Mouse (Mus musculus) testis, postnatal 14 days (tissue): ENCODE results near the gene Rpl23.
A peak's percentile ranks its signal among the peaks of the same experiment; 100 is the strongest.

Source experiments
- DNase-seq: peaks from one replicate; pipeline ENCODE4 v3.0.0; 2021; ENCODE audit warnings: low spot score

Gene Rpl23

GRCm38 (mm10) chr11:97813746-97814515 lies 31.7 kb upstream of the Rpl23 start:
- no peak for DNase-seq

GRCm38 (mm10) chr11:97813085-97813484 lies 30.8 kb upstream of the Rpl23 start:
- DNase-seq = no peak

- DNase-seq = no peak
These were observed 30.3 kb upstream of the Rpl23 start for GRCm38 (mm10) chr11:97812491-97812921.

GRCm38 (mm10) chr11:97811569-97812362 lies 29.5 kb upstream of the Rpl23 start:
- DNase-seq = no peak

GRCm38 (mm10) chr11:97810970-97811369 lies 28.7 kb upstream of the Rpl23 start:
- DNase-seq = peak; percentile 50

- DNase-seq = no peak
These were observed 28.1 kb upstream of the Rpl23 start for GRCm38 (mm10) chr11:97810356-97810755.

- no peak for DNase-seq
These were observed 27.2 kb upstream of the Rpl23 start for GRCm38 (mm10) chr11:97809235-97810121.

- no peak for DNase-seq
These were observed 26.5 kb upstream of the Rpl23 start for GRCm38 (mm10) chr11:97808621-97809234.

- no peak for DNase-seq
These were observed 25.9 kb upstream of the Rpl23 start for GRCm38 (mm10) chr11:97808093-97808492.

GRCm38 (mm10) chr11:97807626-97808025 lies 25.4 kb upstream of the Rpl23 start:
- DNase-seq = no peak

- no peak for DNase-seq
These were observed 24.4 kb upstream of the Rpl23 start for GRCm38 (mm10) chr11:97806613-97806964.

- DNase-seq = no peak
These were observed 23.7 kb upstream of the Rpl23 start for GRCm38 (mm10) chr11:97805662-97806612.

- no peak for DNase-seq
These were observed 22.8 kb upstream of the Rpl23 start for GRCm38 (mm10) chr11:97804841-97805661.

- no peak for DNase-seq
These were observed 21.6 kb upstream of the Rpl23 start for GRCm38 (mm10) chr11:97803847-97804246.

GRCm38 (mm10) chr11:97802495-97802894 lies 20.3 kb upstream of the Rpl23 start:
- no peak for DNase-seq

- DNase-seq = no peak
These were observed 19.9 kb upstream of the Rpl23 start for GRCm38 (mm10) chr11:97802194-97802470.

- no peak for DNase-seq
These were observed 19.4 kb upstream of the Rpl23 start for GRCm38 (mm10) chr11:97801409-97802193.

- DNase-seq = peak; percentile 89
These were observed 18.6 kb upstream of the Rpl23 start for GRCm38 (mm10) chr11:97800691-97801408.
